ENCODE assay signal across 10 mouse cellular contexts in genomic region chr11:106491393-106491792, GRCm38 (mm10). TPM values are rescaled to one million over a fixed set of nuclear protein-coding genes. Genes with fewer than 3 reads are reported as not detected.
DNase-seq lines count a peak whose midpoint lies in the region; ATAC-seq and TF ChIP-seq lines count a peak whose summit lies in the region.
"Had no signal": no experiment of that assay in that cellular context is flagged by ENCODE, and none has a peak within 500 bp of the region (broad histone marks: within the 10 kb centered on the region; RNA-seq: fewer than 3 reads in every experiment).

No protein-coding gene starts in this region.

- H3K4me2 ChIP-seq in kidney, embryonic 14.5 days (replicated peaks; ENCODE audit: low read depth, low read length) = no peak overlapping the region
- no peak overlapping the region for H3K4me2 ChIP-seq in kidney, postnatal 0 days (ENCODE audit: low read length)
- no peak overlapping the region for H3K4me2 ChIP-seq in myocyte (ENCODE audit: low read depth)
- H3K4me2 ChIP-seq: midbrain, embryonic 12.5 days had no signal

- peaks cover 10% of the 10 kb centered on the region for H3K79me2 ChIP-seq in C2C12 (ENCODE audit: control insufficient read depth, insufficient read depth)
- peaks cover 5% of the 10 kb centered on the region for H3K79me2 ChIP-seq in myocyte (ENCODE audit: control insufficient read depth, insufficient read depth)

- H3K4me3 ChIP-seq in kidney, embryonic 14.5 days (ENCODE audit: low read length) = no peak overlapping the region
- H3K4me3 ChIP-seq in C2C12 (ENCODE audit: insufficient read depth, poor library complexity, severe bottlenecking) = no peak overlapping the region
- H3K4me3 ChIP-seq in kidney, postnatal 0 days (replicated peaks; ENCODE audit: low read depth, low read length) = no peak overlapping the region
- no peak overlapping the region for H3K4me3 ChIP-seq in myocyte
- H3K4me3 ChIP-seq: erythroblast, embryonic 14.5 days; midbrain, embryonic 12.5 days had no signal

- H3K36me3 ChIP-seq in kidney, embryonic 14.5 days (ENCODE audit: control insufficient read depth, insufficient read depth, low read length) = no peaks in the 10 kb centered on the region
- no peaks in the 10 kb centered on the region for H3K36me3 ChIP-seq in C2C12 (ENCODE audit: control insufficient read depth, insufficient read depth)
- H3K36me3 ChIP-seq in kidney, postnatal 0 days (ENCODE audit: insufficient read depth, low read length) = no peaks in the 10 kb centered on the region
- no peaks in the 10 kb centered on the region for H3K36me3 ChIP-seq in myocyte (ENCODE audit: control insufficient read depth, insufficient read depth)
- H3K36me3 ChIP-seq: midbrain, embryonic 12.5 days had no signal

- peaks cover 7% of the 10 kb centered on the region; the same call in 1 of the 2 replicates for H3K4me1 ChIP-seq in kidney, embryonic 14.5 days (ENCODE audit: control insufficient read depth, insufficient read depth, low read length)
- H3K4me1 ChIP-seq in kidney, postnatal 0 days (replicated peaks; ENCODE audit: insufficient read depth, low read length) = 0 out of 2 replicates have a peak, but pooled peaks cover 3% of the 10 kb centered on the region

- H3K27me3 ChIP-seq in kidney, embryonic 14.5 days (ENCODE audit: control insufficient read depth, insufficient read depth, low read length) = no peaks in the 10 kb centered on the region
- H3K27me3 ChIP-seq in C2C12 (ENCODE audit: control insufficient read depth, insufficient read depth, insufficient read length) (no peaks in the 10 kb centered on the region), myocyte (ENCODE audit: control insufficient read depth, insufficient read depth, insufficient read length) (no peaks in the 10 kb centered on the region)
- no peaks in the 10 kb centered on the region for H3K27me3 ChIP-seq in kidney, postnatal 0 days (ENCODE audit: insufficient read depth, low read length)
- H3K27me3 ChIP-seq: midbrain, embryonic 12.5 days had no signal

- TF ChIP-seq POLR2A in myocyte (IDR thresholded peaks at IDR 0.05; ENCODE audit: insufficient read length, low read depth) = no peak

- H3K9ac ChIP-seq in kidney, embryonic 14.5 days (ENCODE audit: low read depth, low read length) = no peak overlapping the region
- no peak overlapping the region for H3K9ac ChIP-seq in kidney, postnatal 0 days (ENCODE audit: low read depth, low read length)
- H3K9ac ChIP-seq: midbrain, embryonic 12.5 days had no signal

- ATAC-seq in kidney, embryonic 14.5 days (ENCODE audit: low FRiP score, low TSS enrichment) = no peak
- ATAC-seq in activated CD4-positive, CD25-positive, alpha-beta regulatory T cell, adult 4 months = peak; percentile 36
- ATAC-seq in kidney, postnatal 0 days (replicated peaks; ENCODE audit: low FRiP score, low read depth) = no peak

- peaks cover 6% of the 10 kb centered on the region for H3K79me3 ChIP-seq in C2C12 (ENCODE audit: low read depth)

- under 1% methylated on average over 3 of the region's 3 CpGs for WGBS in kidney, embryonic 14.5 days
- under 1% methylated on average over 3 of the region's 3 CpGs for WGBS in kidney, postnatal 0 days

- no peaks in the 10 kb centered on the region for H3K9me3 ChIP-seq in kidney, embryonic 14.5 days (ENCODE audit: control insufficient read depth, low read length)
- no peaks in the 10 kb centered on the region for H3K9me3 ChIP-seq in kidney, postnatal 0 days (replicated peaks; ENCODE audit: low read length)
- H3K9me3 ChIP-seq: midbrain, embryonic 12.5 days had no signal

- TF ChIP-seq CTCF in C2C12 (IDR thresholded peaks at IDR 0.05; ENCODE audit: control insufficient read depth, insufficient read depth, insufficient read length) = peak; percentile 27
- peak; percentile 87 for TF ChIP-seq CTCF in kidney, postnatal 0 days (IDR thresholded peaks at IDR 0.05; ENCODE audit: low read depth)

- no peak overlapping the region for H3K27ac ChIP-seq in kidney, embryonic 14.5 days (ENCODE audit: low read depth, low read length)
- no peak overlapping the region for H3K27ac ChIP-seq in kidney, postnatal 0 days
- H3K27ac ChIP-seq: midbrain, embryonic 12.5 days had no signal

- DNase-seq in kidney, adult 11 months = peak; percentile 62
- peak; percentile 59 for DNase-seq in embryo, embryonic 11.5 days (ENCODE audit: low read depth, low spot score)
- DNase-seq in kidney, postnatal 0 days (ENCODE audit: low spot score) = peak; percentile 96
- DNase-seq in ovary, postnatal 36 days (ENCODE audit: low spot score) = no peak

- no peak overlapping the region for H3ac ChIP-seq in C2C12 (ENCODE audit: control insufficient read depth, insufficient read length, low read depth)
- H3ac ChIP-seq in myocyte (ENCODE audit: control insufficient read depth, insufficient read length) = no peak overlapping the region

TF ChIP-seq in C2C12, 6 proteins besides CTCF, POLR2A, EP300 and RAD21:
- no peak for TF ChIP-seq USF1 (IDR thresholded peaks at IDR 0.05; ENCODE audit: low read depth)
- no peak for TF ChIP-seq MAX (IDR thresholded peaks at IDR 0.05)
- TF ChIP-seq FOSL1 (IDR thresholded peaks at IDR 0.05; ENCODE audit: insufficient read depth, low read length, poor library complexity, severe bottlenecking) = no peak
- no peak for TF ChIP-seq MYOD1 (IDR thresholded peaks at IDR 0.05; ENCODE audit: control insufficient read depth, insufficient read length, low read depth)
- TF ChIP-seq CEBPB (IDR thresholded peaks at IDR 0.05; ENCODE audit: low read depth) = no peak
- TF ChIP-seq MYOG (IDR thresholded peaks at IDR 0.05; ENCODE audit: control insufficient read depth, extremely low read depth, insufficient read length) = no peak

TF ChIP-seq in myocyte, 11 proteins besides CTCF, POLR2A, EP300 and RAD21:
- no peak for TF ChIP-seq CEBPB (IDR thresholded peaks at IDR 0.05; ENCODE audit: insufficient read depth, poor library complexity, severe bottlenecking)
- TF ChIP-seq MYOG (IDR thresholded peaks at IDR 0.05; ENCODE audit: control insufficient read depth in 1 of 3, insufficient read depth in 1 of 3, insufficient read length in 2 of 3, low read depth in 2 of 3) = peak in 2 of 3 experiments; percentile 31 to 55

RNA-seq across cellular contexts. Expression of gene Ern1, which starts 3.7 kb away (rescaled TPM):
- 4.0 and 9.0 TPM in 2 replicates for polyA plus RNA-seq in kidney, embryonic 14.5 days (2014; fragmentation: Nextera tagmentation; extraction: Ambion mirVana)
- polyA plus RNA-seq in C2C12 (2012; fragmentation: generic; extraction: Trizol) = 6.0 TPM
- polyA plus RNA-seq in activated CD4-positive, CD25-positive, alpha-beta regulatory T cell, adult 4 months (2017; shearing (Covaris generic)) = 1 to 10 TPM; 1.9 to 2.4 TPM
- polyA plus RNA-seq in kidney, postnatal 0 days (2015; fragmentation: Nextera tagmentation; extraction: Ambion mirVana) = 3.3 and 3.5 TPM in 2 replicates
- 20.4 TPM for polyA plus RNA-seq in myocyte (2012; fragmentation: generic; extraction: Trizol)
